Mouse (Mus musculus): ENCODE measurements around the gene Olfr154.
"Not testable (repeated sequence)": the region's sequence is repeated elsewhere in the genome, so short reads cannot be mapped to it uniquely, and the experiment has no call there.

Gene Olfr154

DNA sequence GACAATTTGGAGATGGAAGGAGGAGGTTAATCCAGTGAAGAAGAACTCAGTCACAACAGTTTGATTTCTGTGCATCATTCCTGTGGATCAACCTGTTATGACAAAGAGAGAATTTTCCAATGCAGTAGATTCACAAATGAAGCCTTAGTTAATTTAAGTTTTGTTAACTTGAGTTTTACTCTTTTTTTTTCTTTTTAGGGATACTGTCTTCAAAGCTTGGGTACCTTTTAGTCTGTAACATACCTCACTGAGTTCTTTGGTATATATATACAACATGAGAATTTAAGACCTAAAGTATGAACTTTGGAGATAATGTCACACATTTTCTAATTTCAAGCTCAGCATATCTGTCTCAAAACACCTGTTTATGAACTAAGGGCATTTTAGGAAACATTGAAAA, at the start of gene Olfr154:
Gene Olfr154, minus strand, starts transcription at position 101 of the 400 bp plus-strand sequence.
- DNase-seq: not testable (repeated sequence)

DNA sequence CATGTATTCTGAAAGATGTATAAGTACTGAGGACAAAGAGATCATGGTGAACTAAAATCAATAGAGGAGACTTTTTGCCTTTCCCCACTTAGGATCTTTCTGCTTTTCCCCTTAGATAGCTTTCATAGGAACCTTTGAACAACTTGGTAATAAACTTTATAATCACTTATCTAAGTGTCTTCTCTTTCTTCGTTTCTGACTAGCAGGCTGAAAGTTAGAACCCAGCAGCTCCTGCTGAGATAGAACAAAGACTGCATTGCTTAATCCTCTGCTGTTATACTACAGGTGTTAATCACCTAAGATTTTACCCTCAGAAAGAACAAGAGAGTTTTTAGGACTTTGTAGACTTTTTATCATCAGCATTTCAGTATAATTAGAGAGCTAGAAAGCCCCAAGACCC, 46.9 kb upstream of the Olfr154 start:
- DNase-seq: no peak

- DNase-seq: not testable (repeated sequence)
Measured at GRCm38 (mm10) chr2:85710680-85711079, 46.4 kb upstream of the Olfr154 start.

GRCm38 (mm10) chr2:85689131-85689530, 24.9 kb upstream of the Olfr154 start, which contains the start of gene Olfr1008:
Gene Olfr1008, plus strand, starts transcription at chr2:85689431.
- no peak for DNase-seq

DNA sequence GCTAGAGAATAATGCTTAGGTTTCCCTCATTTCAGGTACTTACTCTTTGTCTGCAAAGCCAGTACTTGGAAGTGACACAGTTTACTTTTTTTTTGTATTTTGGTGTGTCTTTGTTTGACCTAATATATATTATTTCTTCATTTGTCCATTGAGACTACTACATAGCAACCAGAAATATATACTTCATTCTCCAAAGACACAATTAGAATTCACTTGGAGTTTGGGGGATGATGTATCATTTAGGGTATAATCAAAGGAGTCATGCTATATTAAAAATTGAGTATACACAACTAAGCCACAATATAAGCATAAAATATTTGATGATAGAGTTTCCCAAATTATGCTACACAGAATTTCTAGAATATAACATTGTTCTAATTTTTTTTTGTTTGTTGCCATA, 14.4 kb upstream of the Olfr154 start, which contains the start of gene Olfr1006:
Gene Olfr1006, minus strand, starts transcription at position 101 of the 400 bp plus-strand sequence.
- DNase-seq: no peak

- no peak for DNase-seq
Measured at GRCm38 (mm10) chr2:85650604-85651003, 13.7 kb downstream of the Olfr154 start, which contains the start of gene Olfr1002. Gene Olfr1002, minus strand, starts transcription at chr2:85650704.
